Mouse (Mus musculus) olfactory bulb, adult 2 months (tissue): Measurements from ENCODE around the gene Tecpr1.

Experiments
- CTCF ChIP-seq: fragments of 200-500 bp; IDR thresholded peaks from 2 replicates; pipeline ENCODE4 v1.5.1; 2012; ENCODE audit warnings: low read depth, mild to moderate bottlenecking, low read length, moderate library complexity; ENCODE audit not compliant: insufficient read depth
- POLR2A ChIP-seq: fragments of 200-500 bp; IDR thresholded peaks from 2 replicates; pipeline ENCODE4 v1.6.1; 2012; ENCODE audit warnings: mild to moderate bottlenecking, low read depth, low read length, moderate library complexity; ENCODE audit not compliant: insufficient read depth

- no peak for TF ChIP-seq POLR2A
- TF ChIP-seq CTCF = no peak
Measured at GRCm38 (mm10) chr5:144215992-144216391, 7.4 kb downstream of the Tecpr1 start.
